Mouse (Mus musculus) heart, adult 2 months (tissue): ENCODE data around the gene Tfeb.

Experiments used
- CTCF ChIP-seq: fragments of 200-600 bp; IDR thresholded peaks from 2 replicates; pipeline ENCODE4 v1.8.1; 2022; ENCODE audit warnings: antibody characterized with exemption, mild to moderate bottlenecking, moderate library complexity
- EP300 ChIP-seq: fragments of 200-500 bp; IDR thresholded peaks from 2 replicates; pipeline ENCODE4 v1.6.1; 2011; ENCODE audit warnings: low read depth, low read length, control low read depth; ENCODE audit not compliant: insufficient read depth

GRCm38 (mm10) chr17:47750101-47750500 is 13.3 kb downstream of the Tfeb start:
- TF ChIP-seq EP300 (no peak), CTCF (no peak)
